Mouse (Mus musculus) lung, embryonic 15.5 days (tissue): ENCODE data around the gene Ppp2r5c. TPM values are rescaled to one million over a fixed set of nuclear protein-coding genes. Genes with fewer than 3 reads are reported as not detected.
A peak's percentile ranks its signal among the peaks of the same experiment; 100 is the strongest.

Experiments used
- ATAC-seq: fragments of 200-750 bp; cut with Nextera tagmentation; 2 replicates; pipeline ENCODE4 v1.8.0; 2017; ENCODE audit warnings: moderate number of reproducible peaks, borderline replicate concordance; ENCODE audit not compliant: low FRiP score, low TSS enrichment; ENCODE audit errors: extremely low read depth
- H3K27ac ChIP-seq: fragments of 300-500 bp; sonication (generic); 2 replicates; pipeline ENCODE4 v1.5.1; 2015; ENCODE audit warnings: moderate library complexity, mild to moderate bottlenecking, inconsistent platforms
- H3K27me3 ChIP-seq: fragments of 300-500 bp; sonication (generic); 2 replicates; pipeline ENCODE4 v1.6.1; 2015; ENCODE audit warnings: inconsistent platforms
- H3K36me3 ChIP-seq: fragments of 300-500 bp; sonication (generic); 2 replicates; pipeline ENCODE4 v1.6.1; 2015; ENCODE audit warnings: inconsistent platforms
- H3K4me1 ChIP-seq: fragments of 300-500 bp; sonication (generic); 2 replicates; pipeline ENCODE4 v1.6.1; 2015; ENCODE audit warnings: inconsistent platforms
- H3K4me2 ChIP-seq: fragments of 300-500 bp; sonication (generic); 2 replicates; pipeline ENCODE4 v1.6.1; 2015; ENCODE audit warnings: inconsistent platforms, mild to moderate bottlenecking, moderate library complexity
- H3K4me3 ChIP-seq: fragments of 300-500 bp; sonication (generic); 2 replicates; pipeline ENCODE4 v1.5.1; 2015; ENCODE audit warnings: mild to moderate bottlenecking, inconsistent platforms
- H3K9ac ChIP-seq: fragments of 300-500 bp; sonication (generic); 2 replicates; pipeline ENCODE4 v1.6.1; 2015; ENCODE audit warnings: inconsistent platforms
- H3K9me3 ChIP-seq: fragments of 300-500 bp; sonication (generic); 2 replicates; pipeline ENCODE4 v1.6.1; 2016; ENCODE audit warnings: inconsistent platforms
- WGBS: fragments of 180-500 bp; shearing (Covaris S2); methylation state at CpG from one replicate; pipeline ENCODE4 v1.1.7; 2015; 5-methylcytosine and 5-hydroxymethylcytosine counted together
- polyA plus RNA-seq: library from polyadenylated mRNA; unstranded; fragments of >200 nt; fragmentation: Nextera tagmentation; extraction: Ambion mirVana; gene quantifications from 2 replicates; pipeline ENCODE4 v1.2.1, GENCODE M21; 2015

The Ppp2r5c gene
- polyA plus RNA-seq, 1 experiment from 2014 or later = 171 TPM

GRCm38 (mm10) chr12:110608460-110609152 lies 161.7 kb downstream of the Ppp2r5c start:
- H3K27ac ChIP-seq = 0 out of 2 replicates have a peak overlapping the region, but pooled peaks have one; percentile 42
- peaks cover 14% of the 10 kb centered on the region for H3K4me1 ChIP-seq
- no peak overlapping the region for H3K4me3 ChIP-seq
- 61% methylated on average over 11 of the region's 11 CpGs for WGBS
- H3K9ac ChIP-seq = no peak overlapping the region
- peaks cover 25% of the 10 kb centered on the region for H3K36me3 ChIP-seq
- H3K27me3 ChIP-seq = no peaks in the 10 kb centered on the region
- peak; percentile 46 for ATAC-seq
- H3K9me3 ChIP-seq = no peaks in the 10 kb centered on the region
- H3K4me2 ChIP-seq = no peak overlapping the region

GRCm38 (mm10) chr12:110609153-110609497 lies 162.2 kb downstream of the Ppp2r5c start:
- Histone ChIP-seq H3K27ac (0 out of 2 replicates have a peak overlapping the region, but pooled peaks have one; percentile 42), H3K9me3 (no peaks in the 10 kb centered on the region), H3K4me1 (peaks cover 9% of the 10 kb centered on the region; the same call in 1 of the 2 replicates), H3K4me2 (no peak overlapping the region), H3K4me3 (no peak overlapping the region), H3K36me3 (peaks cover 31% of the 10 kb centered on the region), H3K9ac (no peak overlapping the region), H3K27me3 (no peaks in the 10 kb centered on the region)
- 80% methylated on average over 9 of the region's 9 CpGs for WGBS
- no peak for ATAC-seq

- no peak overlapping the region for H3K27ac ChIP-seq
- peaks cover 46% of the 10 kb centered on the region for H3K36me3 ChIP-seq
- H3K27me3 ChIP-seq = no peaks in the 10 kb centered on the region
- H3K9ac ChIP-seq = no peak overlapping the region
- H3K4me1 ChIP-seq = peaks cover 9% of the 10 kb centered on the region; the same call in 1 of the 2 replicates
- H3K4me3 ChIP-seq = no peak overlapping the region
- H3K4me2 ChIP-seq = no peak overlapping the region
- H3K9me3 ChIP-seq = no peaks in the 10 kb centered on the region
- 88% methylated on average over 2 of the region's 2 CpGs for WGBS
- no peak for ATAC-seq
Observed at GRCm38 (mm10) chr12:110610713-110611112, 163.8 kb downstream of the Ppp2r5c start.

- Histone ChIP-seq H3K4me3 (no peak overlapping the region), H3K4me2 (no peak overlapping the region), H3K9ac (no peak overlapping the region), H3K36me3 (peaks cover 100% of the 10 kb centered on the region), H3K27ac (no peak overlapping the region), H3K27me3 (no peaks in the 10 kb centered on the region), H3K4me1 (no peaks in the 10 kb centered on the region), H3K9me3 (no peaks in the 10 kb centered on the region)
- 88% methylated on average over 11 of the region's 11 CpGs for WGBS
- ATAC-seq = no peak
Observed at GRCm38 (mm10) chr12:110630056-110630455, 183.1 kb downstream of the Ppp2r5c start.

Other genes starting within 250 kb of the Ppp2r5c start
- 0.46 and 0.65 TPM in 2 replicates for gene Dio3, start 168.1 kb upstream of the Ppp2r5c start, polyA plus RNA-seq
- 39.5 and 48.9 TPM in 2 replicates for gene Dync1h1, start 154.3 kb downstream of the Ppp2r5c start, polyA plus RNA-seq
- gene 1700001K19Rik, start 235.5 kb downstream of the Ppp2r5c start, polyA plus RNA-seq = not detected in 2 replicates